Mouse (Mus musculus) splenic B cell, adult 2 months (primary cell): ENCODE results near the gene Map4.
"Not testable (repeated sequence)": the region's sequence is repeated elsewhere in the genome, so short reads cannot be mapped to it uniquely, and the experiment has no call there.

Source experiments
- DNase-seq: peaks from one replicate; pipeline ENCODE4 v3.0.0-alpha.2; 2011; ENCODE audit warnings: low read depth, low spot score
- H3K27me3 ChIP-seq: 2 replicates; pipeline ENCODE4 v1.6.1; 2012; ENCODE audit warnings: mild to moderate bottlenecking, low read length, moderate library complexity, mixed read lengths; ENCODE audit not compliant: control insufficient read depth, poor library complexity, insufficient read depth, severe bottlenecking
- H3K36me3 ChIP-seq: 2 replicates; pipeline ENCODE4 v1.6.1; 2012; ENCODE audit warnings: mild to moderate bottlenecking, low read length, moderate library complexity, mixed read lengths; ENCODE audit not compliant: control insufficient read depth, poor library complexity, insufficient read depth, severe bottlenecking

Map4 gene

DNA sequence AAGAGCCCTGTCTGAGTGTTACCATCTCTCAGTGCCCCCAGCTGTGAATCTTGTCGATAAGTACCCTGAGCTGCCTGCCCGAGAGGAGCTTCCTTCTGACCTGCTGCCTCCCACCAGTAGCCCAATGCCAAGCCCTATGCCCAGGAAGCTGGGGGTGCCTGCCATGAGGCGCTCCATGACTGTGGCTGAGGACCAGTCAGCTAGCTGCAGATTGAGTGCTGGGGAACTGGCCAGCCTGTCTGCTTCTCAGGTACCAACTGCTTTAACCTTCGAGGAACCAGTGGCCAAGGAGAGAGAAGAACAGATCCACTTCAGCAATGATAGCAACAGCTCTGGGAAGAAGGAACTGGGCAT, 121.7 kb downstream of the Map4 start:
- DNase-seq: no peak
- no peaks in the 10 kb centered on the region for H3K27me3 ChIP-seq
- peaks cover 4% of the 10 kb centered on the region; the same call in 1 of the 2 replicates for H3K36me3 ChIP-seq

DNA sequence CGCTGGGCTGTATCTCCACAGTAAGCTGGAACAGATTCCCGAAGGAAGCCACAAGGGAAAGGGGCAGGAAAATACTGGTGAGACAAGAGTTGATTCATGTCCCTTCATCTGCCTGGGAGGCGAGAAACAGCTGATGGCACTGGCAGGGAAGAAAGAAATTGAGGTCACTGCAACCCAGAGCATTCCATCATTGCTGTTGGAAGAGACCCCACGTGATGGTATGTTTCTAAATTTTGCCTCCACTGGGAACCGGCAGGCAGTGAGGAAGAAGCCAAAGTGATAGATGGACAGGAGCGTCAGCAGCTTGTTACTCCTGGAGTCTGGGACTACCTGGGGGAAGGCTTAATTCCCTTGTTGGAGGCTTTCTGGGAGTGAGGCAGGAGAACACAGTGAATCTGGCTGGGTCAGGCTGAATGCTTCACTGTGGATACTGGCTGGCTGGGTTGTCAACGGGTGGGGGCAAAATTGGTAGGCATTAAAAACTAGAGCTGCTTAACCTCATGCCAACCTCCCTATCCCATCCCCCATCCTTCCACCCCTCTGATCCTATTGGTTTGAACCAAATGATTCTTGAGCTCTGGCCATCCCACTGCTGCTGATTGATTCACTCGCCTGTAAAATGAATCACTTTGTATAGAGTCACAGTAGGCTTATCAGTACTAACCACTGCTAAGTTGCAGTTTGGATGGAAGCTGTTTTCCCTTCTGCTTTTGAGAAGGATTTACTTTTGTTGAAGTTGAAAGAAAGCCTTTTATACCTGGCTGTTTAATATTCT, 122.2 kb downstream of the Map4 start:
- H3K36me3 ChIP-seq: peaks cover 4% of the 10 kb centered on the region; the same call in 1 of the 2 replicates
- no peaks in the 10 kb centered on the region for H3K27me3 ChIP-seq
- DNase-seq: no peak

GRCm38 (mm10) chr9:110054080-110054421, 122.8 kb downstream of the Map4 start:
- no peak for DNase-seq
- Histone ChIP-seq H3K36me3 (peaks cover 4% of the 10 kb centered on the region; the same call in 1 of the 2 replicates), H3K27me3 (no peaks in the 10 kb centered on the region)

- no peak for DNase-seq
- H3K27me3 ChIP-seq: no peaks in the 10 kb centered on the region
- H3K36me3 ChIP-seq: peaks cover 4% of the 10 kb centered on the region; the same call in 1 of the 2 replicates
These were observed 123.5 kb downstream of the Map4 start for GRCm38 (mm10) chr9:110054781-110055180.

DNA sequence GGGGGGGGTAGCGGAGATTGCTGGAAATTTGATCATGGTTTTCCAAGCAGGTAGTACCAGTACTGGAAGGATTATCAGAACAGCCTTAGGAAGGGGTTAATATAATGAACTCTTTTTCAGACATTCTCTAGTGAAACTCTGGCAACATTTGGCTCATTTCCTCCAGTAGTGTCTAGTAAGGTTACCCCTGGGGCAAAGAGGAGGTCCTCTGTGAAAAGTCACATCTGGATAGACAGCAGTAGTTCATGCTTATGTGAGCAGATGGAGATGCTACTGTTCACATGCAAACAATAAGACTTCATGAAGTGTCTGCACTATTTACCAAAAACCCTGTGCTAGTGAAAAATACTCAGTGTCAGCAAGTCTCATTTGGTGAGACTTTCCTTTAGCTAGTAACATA, 125.9 kb downstream of the Map4 start:
- Histone ChIP-seq H3K27me3 (no peaks in the 10 kb centered on the region), H3K36me3 (peaks cover 4% of the 10 kb centered on the region; the same call in 1 of the 2 replicates)
- no peak for DNase-seq

DNA sequence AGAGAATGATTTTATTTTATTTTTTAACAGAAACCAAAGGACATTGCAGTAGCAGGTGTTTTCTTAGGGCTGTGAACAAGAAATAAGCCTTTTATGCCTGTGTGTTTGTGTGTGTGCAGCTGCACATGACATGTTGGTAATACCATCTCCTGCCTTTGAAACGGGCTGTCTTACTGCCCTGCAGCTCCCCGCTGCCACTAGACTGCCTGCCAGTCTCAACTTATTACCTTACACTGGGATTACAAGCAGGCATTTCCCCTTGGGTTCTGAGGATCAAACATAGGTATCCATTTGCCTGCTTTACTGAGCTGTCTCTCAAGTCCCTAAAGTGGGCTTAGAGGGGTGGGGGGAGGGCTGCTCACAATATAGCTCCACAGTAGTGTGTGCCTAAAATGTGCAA, 129.5 kb downstream of the Map4 start:
- no peak for DNase-seq
- Histone ChIP-seq H3K27me3 (no peaks in the 10 kb centered on the region), H3K36me3 (peaks cover 6% of the 10 kb centered on the region; the same call in 1 of the 2 replicates)

- Histone ChIP-seq H3K27me3 (no peaks in the 10 kb centered on the region), H3K36me3 (peaks cover 7% of the 10 kb centered on the region; the same call in 1 of the 2 replicates)
- no peak for DNase-seq
These were observed 131.1 kb downstream of the Map4 start for GRCm38 (mm10) chr9:110062405-110062804.

DNA sequence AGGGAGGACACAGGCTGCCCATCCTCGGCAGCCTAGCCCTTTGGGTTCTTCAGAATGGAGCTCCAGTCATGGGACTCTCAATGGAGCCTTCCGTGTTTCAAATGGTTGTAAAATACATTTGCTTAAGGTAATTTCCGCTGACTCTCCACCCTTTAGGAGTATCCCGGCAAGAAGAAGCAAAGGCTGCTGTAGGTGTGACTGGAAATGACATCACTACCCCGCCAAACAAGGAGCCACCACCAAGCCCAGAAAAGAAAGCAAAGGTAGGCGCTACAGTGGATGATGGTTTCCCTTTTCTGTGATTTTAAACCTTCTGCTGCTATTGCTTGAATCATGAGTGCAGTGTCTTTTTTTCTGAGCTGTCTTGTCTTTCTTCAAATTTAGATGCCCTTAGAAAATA, 131.6 kb downstream of the Map4 start:
- Histone ChIP-seq H3K27me3 (no peaks in the 10 kb centered on the region), H3K36me3 (peaks cover 7% of the 10 kb centered on the region; the same call in 1 of the 2 replicates)
- no peak for DNase-seq

DNA sequence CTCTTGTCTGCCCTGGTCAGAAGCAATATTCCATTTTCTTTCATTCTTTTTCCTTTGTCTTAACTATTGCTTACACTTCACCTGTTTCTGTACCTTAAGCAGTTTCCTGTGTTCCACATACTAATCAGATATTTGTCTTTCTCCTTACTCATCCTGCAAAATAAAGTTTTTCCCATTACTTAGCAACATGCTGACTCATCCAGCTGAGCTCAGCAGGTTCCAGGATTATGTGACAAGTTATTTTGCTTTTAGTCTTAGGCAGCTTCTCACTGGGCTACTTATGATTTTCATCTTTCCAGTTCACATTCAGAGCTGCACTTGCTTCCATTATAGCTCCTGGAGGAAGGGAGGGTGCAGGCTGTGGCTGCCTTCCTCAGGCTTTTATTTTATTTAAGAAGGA, 133.4 kb downstream of the Map4 start:
- no peaks in the 10 kb centered on the region for H3K27me3 ChIP-seq
- DNase-seq: no peak
- peaks cover 11% of the 10 kb centered on the region; the same call in 1 of the 2 replicates for H3K36me3 ChIP-seq

DNA sequence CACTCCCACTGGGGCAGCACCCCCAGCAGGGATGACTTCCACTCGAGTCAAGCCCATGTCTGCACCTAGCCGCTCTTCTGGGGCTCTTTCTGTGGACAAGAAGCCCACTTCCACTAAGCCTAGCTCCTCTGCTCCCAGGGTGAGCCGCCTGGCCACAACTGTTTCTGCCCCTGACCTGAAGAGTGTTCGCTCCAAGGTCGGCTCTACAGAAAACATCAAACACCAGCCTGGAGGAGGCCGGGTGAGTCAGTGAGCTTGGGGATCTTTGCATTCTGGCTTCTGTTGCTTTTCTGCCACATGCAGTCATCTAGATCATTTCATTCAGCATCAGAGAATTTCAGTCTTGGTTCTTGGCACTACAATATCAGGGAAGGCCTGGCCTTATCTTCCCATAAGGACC, 137.5 kb downstream of the Map4 start:
- DNase-seq: no peak
- H3K27me3 ChIP-seq: no peaks in the 10 kb centered on the region
- peaks cover 16% of the 10 kb centered on the region for H3K36me3 ChIP-seq

DNA sequence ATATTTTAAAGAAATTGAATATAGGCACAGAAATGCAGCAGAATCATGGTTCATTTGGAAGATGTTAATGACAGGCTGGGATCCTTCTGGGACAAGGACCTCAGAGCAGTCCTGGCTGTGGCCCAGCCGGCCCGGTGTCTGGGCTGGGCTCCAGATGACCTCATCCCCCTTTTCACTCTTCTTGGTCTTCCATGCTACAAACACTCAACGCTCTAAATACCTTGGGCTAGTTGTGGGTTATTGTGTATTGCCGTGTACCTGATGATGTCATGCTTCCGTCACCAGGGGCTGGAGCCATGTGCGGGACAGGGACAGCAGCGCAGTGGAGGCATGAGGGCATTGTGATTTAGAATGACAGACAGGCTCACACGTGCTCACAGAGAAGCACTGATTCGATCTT, 139.1 kb downstream of the Map4 start:
- Histone ChIP-seq H3K27me3 (no peaks in the 10 kb centered on the region), H3K36me3 (peaks cover 13% of the 10 kb centered on the region)
- no peak for DNase-seq

DNA sequence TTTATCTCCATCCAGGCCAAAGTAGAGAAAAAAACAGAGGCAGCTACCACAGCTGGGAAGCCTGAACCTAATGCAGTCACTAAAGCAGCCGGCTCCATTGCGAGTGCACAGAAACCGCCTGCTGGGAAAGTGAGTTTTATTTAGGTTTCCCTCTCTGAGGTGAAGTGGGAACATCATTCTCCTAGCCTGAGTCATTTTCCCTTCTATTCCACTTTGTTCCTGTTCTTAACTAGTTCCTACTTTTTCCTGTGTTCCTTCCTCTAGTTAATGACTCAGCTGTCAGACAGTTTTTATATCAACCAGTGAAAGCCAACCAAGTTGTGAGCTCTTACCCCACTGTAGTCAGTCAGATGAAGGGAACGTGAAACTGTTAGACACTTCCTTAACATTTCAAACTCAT, 139.8 kb downstream of the Map4 start:
- H3K27me3 ChIP-seq: no peaks in the 10 kb centered on the region
- DNase-seq: no peak
- peaks cover 12% of the 10 kb centered on the region for H3K36me3 ChIP-seq

DNA sequence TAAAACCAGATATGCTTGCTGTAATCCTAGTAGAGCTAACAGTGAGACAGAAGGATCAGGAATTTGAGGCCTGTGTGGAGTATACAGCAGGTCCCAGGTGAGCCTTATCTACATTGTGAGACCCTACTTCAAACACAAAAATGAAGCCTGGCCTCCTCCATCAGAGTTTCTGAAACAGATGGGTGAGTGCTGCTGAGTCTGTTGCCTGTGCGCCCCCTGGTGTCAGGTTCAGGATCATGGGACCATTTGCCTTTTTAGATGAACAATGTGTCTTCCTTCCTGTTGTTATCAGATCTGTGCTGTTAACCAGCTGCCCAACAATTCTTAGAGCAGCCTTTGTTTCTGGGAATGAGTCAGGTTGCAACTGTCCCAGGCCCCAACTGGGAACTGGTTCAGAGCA, 140.6 kb downstream of the Map4 start:
- DNase-seq: peak; percentile 75
- Histone ChIP-seq H3K27me3 (no peaks in the 10 kb centered on the region), H3K36me3 (peaks cover 11% of the 10 kb centered on the region)

DNA sequence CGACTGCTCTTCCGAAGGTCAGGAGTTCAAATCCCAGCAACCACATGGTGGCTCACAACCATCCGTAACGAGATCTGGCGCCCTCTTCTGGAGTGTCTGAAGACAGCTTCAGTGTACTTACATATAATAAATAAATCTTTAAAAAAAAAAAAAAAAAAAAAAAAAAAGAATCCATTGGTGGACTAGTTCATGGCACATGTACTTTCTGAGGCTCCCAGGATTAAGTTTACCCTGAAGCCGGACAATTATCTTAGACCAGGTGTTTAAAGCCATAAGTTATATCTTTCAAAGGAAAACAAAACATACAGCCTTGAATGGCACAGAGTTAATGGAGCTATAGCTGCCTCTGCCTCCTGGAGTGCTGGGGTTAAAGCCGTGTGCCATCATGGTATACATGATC, 145.2 kb downstream of the Map4 start:
- not testable (repeated sequence) for DNase-seq, H3K36me3 ChIP-seq, H3K27me3 ChIP-seq

GRCm38 (mm10) chr9:110081066-110081465, 149.8 kb downstream of the Map4 start:
- H3K27me3 ChIP-seq: no peaks in the 10 kb centered on the region
- DNase-seq: no peak
- H3K36me3 ChIP-seq: peaks cover 5% of the 10 kb centered on the region
